Mouse (Mus musculus): ENCODE results near the gene Hoxa10.

GRCm38 (mm10) chr6:52246403-52246803 lies 5.7 kb upstream of the Hoxa10 start:
- TF ChIP-seq CTCF (IDR thresholded peaks at IDR 0.05) (no peak), EP300 (IDR thresholded peaks at IDR 0.05) (no peak)
